Mouse (Mus musculus) spleen, adult 2 months (tissue): Measurements from ENCODE around the gene Spast. TPM values are rescaled to one million over a fixed set of nuclear protein-coding genes. Genes with fewer than 3 reads are reported as not detected.
"Not testable (repeated sequence)": the region's sequence is repeated elsewhere in the genome, so short reads cannot be mapped to it uniquely, and the experiment has no call there.

Experiments used
- DNase-seq, 2 experiments: peaks; one replicate each; pipeline versions ENCODE4 v3.0.0 to v3.0.0-alpha.2; 2012 to 2021; ENCODE audit warnings: low spot score in 2 of 2, low read depth in 1 of 2
- H3K27ac ChIP-seq: fragments of 200-500 bp; 2 replicates; pipeline ENCODE4 v1.5.1; 2012; ENCODE audit warnings: low read length, inconsistent platforms; ENCODE audit not compliant: insufficient read depth
- H3K27me3 ChIP-seq: fragments of 200-500 bp; 2 replicates; pipeline ENCODE4 v1.6.1; 2012; ENCODE audit warnings: mild to moderate bottlenecking, moderate library complexity, low read length, inconsistent platforms; ENCODE audit not compliant: control insufficient read depth, insufficient read depth
- H3K36me3 ChIP-seq: fragments of 200-500 bp; 2 replicates; pipeline ENCODE4 v1.6.1; 2012; ENCODE audit warnings: mild to moderate bottlenecking, low read length, inconsistent platforms; ENCODE audit not compliant: control insufficient read depth, insufficient read depth
- H3K4me1 ChIP-seq: fragments of 200-500 bp; 2 replicates; pipeline ENCODE4 v1.6.1; 2011; ENCODE audit warnings: inconsistent platforms; ENCODE audit not compliant: control insufficient read depth, insufficient read depth, insufficient read length
- H3K4me3 ChIP-seq: fragments of 200-500 bp; 2 replicates; pipeline ENCODE4 v1.5.1; 2011; ENCODE audit warnings: mild to moderate bottlenecking, inconsistent platforms; ENCODE audit not compliant: insufficient read depth, insufficient read length; ENCODE audit errors: extremely low read depth
- CTCF ChIP-seq: fragments of 200-500 bp; IDR thresholded peaks from 2 replicates; pipeline ENCODE4 v1.5.1; 2011; ENCODE audit warnings: mild to moderate bottlenecking, inconsistent platforms; ENCODE audit not compliant: insufficient read depth, insufficient read length, insufficient replicate concordance; ENCODE audit errors: extremely low read depth
- POLR2A ChIP-seq: fragments of 200-500 bp; IDR thresholded peaks from 2 replicates; pipeline ENCODE4 v1.6.1; 2011; ENCODE audit warnings: low read depth, low read length, inconsistent platforms
- WGBS: fragments of 180-500 bp; shearing (Covaris S2); methylation state at CpG from one replicate; pipeline ENCODE4 v1.1.7; 2018; 5-methylcytosine and 5-hydroxymethylcytosine counted together
- polyA plus RNA-seq: library from polyadenylated mRNA; depleted of rRNA; stranded (reverse); fragments of >200 nt; gene quantifications from 2 replicates; pipeline ENCODE4 v1.2.3, GENCODE M21; 2012

Spast gene
- polyA plus RNA-seq, 1 experiment, result 3.0 TPM

GRCm38 (mm10) chr17:74306021-74306420 is 32.8 kb upstream of the Spast start:
- Histone ChIP-seq H3K27me3 (no peaks in the 10 kb centered on the region), H3K4me1 (no peaks in the 10 kb centered on the region), H3K27ac (no peak overlapping the region), H3K4me3 (no peak overlapping the region), H3K36me3 (peaks cover 15% of the 10 kb centered on the region)
- no peak for TF ChIP-seq POLR2A
- TF ChIP-seq CTCF, result no peak
- no peak for DNase-seq
- WGBS, result 85% methylated on average over 1 of the region's 1 CpGs

DNA sequence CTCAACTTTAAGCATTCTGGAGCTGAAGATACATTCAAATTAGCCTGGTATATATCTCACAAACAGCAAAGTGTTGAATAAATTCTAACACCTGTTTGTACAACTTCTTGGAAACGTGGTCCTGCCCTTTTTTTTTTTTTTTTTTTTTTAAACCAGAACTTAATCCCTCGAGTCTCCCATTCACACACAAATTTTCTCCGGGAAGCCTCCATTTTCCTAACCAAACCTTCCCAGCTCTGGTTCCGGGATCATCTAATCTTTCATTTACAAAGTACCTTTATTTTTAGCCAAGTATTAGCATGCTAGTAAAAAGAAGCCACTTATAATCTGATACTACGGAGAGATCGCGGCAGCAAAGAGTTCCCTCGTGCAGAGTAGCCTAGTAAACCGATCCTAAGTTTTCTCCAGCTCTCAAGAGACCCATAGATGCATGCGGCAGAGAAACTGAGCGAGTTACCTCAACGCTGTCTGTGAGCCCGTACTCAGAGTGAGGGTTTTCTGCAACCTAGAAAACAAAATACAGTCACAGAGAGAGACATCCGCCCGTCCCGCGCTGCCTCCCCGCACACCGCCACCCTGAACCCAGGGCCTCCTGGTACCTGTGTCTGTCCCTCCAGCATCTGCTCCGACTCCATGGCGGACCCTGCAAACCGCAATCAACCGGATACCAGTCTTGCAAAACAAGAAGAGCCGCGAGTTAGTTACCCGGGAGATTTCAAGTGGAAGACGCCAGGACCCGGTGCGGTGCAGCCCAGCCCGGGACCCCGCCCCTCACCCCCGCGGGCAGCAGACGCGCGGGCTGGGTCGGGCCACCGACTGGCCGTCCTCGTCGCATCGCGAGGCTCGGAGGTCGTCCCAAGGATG is 23.1 kb upstream of the Spast start:
- no peaks in the 10 kb centered on the region for H3K4me1 ChIP-seq
- H3K27ac ChIP-seq, result peak overlapping the region; percentile 72
- no peak for DNase-seq
- H3K36me3 ChIP-seq, result no peaks in the 10 kb centered on the region; the same call in 1 of the 2 replicates
- TF ChIP-seq POLR2A (no peak), CTCF (no peak)
- under 1% methylated on average over 45 of the region's 45 CpGs for WGBS
- peak overlapping the region; percentile 91 for H3K4me3 ChIP-seq
- no peaks in the 10 kb centered on the region for H3K27me3 ChIP-seq

GRCm38 (mm10) chr17:74316309-74316863 is 22.4 kb upstream of the Spast start:
- Histone ChIP-seq H3K4me1 (no peaks in the 10 kb centered on the region), H3K27ac (peak overlapping the region; percentile 82), H3K36me3 (no peaks in the 10 kb centered on the region; the same call in 1 of the 2 replicates), H3K4me3 (peak overlapping the region; percentile 91), H3K27me3 (no peaks in the 10 kb centered on the region)
- no peak for TF ChIP-seq CTCF
- peak; percentile 59; the same call in 1 of the 2 replicates for TF ChIP-seq POLR2A
- peak; percentile 74 to 87 for DNase-seq
- WGBS, result 1% methylated on average over 48 of the region's 48 CpGs

DNA sequence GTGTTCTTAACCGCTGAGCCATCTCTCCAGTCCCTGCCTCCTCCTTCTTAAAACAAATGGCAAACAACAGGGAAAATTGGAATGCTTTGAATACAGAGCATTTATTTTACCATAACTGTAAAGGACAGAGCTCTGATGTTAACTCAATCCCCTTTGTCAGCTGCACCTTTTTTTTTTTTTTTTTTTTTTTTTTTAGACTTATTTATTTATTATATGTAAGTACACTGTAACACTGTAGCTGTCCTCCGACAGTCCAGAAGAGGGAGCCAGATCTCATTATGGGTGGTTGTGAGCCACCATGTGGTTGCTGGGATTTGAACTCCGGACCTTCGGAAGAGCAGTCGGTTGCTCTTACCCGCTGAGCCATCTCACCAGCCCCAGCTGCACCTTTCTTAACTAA is 20.1 kb upstream of the Spast start:
- Histone ChIP-seq H3K27me3 (no peaks in the 10 kb centered on the region), H3K27ac (no peak overlapping the region), H3K36me3 (no peaks in the 10 kb centered on the region), H3K4me3 (no peak overlapping the region), H3K4me1 (no peaks in the 10 kb centered on the region)
- DNase-seq, result no peak
- no peak for TF ChIP-seq CTCF
- WGBS, result 97% methylated on average over 6 of the region's 6 CpGs

DNA sequence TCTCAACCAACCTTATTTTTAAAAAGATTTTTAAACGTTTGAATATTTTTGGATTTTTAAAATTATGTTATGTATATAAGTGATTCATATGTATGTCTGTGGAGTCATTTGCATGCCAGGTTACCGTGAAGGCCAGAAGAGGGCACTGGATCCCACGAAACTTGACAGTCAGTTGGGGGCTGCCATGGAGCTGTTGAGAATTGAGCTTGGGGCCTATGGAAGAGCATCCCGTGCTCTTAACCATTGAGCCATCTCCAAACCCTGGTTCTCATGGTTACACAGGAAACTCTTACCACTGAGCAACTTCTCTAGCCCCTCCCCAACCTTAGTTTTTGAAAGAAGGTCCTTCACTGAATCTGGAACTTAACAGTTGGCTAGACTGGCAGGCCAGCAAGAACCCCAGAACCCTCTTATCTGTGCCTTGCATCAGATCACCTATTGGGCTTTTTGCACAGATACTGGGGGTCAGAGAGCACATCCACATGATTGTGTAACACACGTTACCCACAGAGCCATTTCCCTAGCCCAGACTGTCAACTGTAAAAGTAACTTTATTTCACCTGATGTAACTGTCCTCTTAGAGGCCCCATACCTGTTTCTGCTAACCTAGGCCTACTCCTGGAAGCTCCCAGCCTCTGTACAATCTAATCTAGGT is 16.3 kb upstream of the Spast start:
- 57% methylated on average over 5 of the region's 5 CpGs for WGBS
- H3K27ac ChIP-seq, result no peak overlapping the region
- TF ChIP-seq POLR2A (no peak), CTCF (peak; percentile 12; the same call in 1 of the 2 replicates)
- peak in 1 of 2 experiments; percentile 9 for DNase-seq
- H3K4me1 ChIP-seq, result no peaks in the 10 kb centered on the region
- H3K4me3 ChIP-seq, result no peak overlapping the region
- H3K36me3 ChIP-seq, result no peaks in the 10 kb centered on the region
- H3K27me3 ChIP-seq, result no peaks in the 10 kb centered on the region

DNA sequence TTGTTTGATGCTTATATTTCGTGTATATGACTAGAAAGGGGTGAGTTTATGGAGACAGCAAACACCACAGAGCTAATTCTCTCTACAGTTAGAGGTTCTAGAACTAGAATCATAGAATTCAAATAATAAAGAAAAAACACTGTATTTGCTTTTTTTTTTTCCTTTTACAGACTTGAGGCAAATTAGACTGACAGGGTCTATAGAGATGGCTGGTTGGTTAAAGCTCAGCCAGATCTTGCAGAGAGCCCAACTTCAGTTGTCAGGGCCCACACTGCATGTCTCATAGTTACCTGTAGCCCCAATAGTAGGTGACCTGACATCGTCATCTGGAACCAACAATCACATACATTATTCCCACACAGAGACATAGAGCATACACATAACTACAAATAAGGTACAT is 14.9 kb upstream of the Spast start, which contains the start of gene Dpy30:
Gene Dpy30 (minus strand): TSS at position 101 of the 400 bp plus-strand sequence.
- no peak for DNase-seq
- Histone ChIP-seq H3K27ac (no peak within 1 kb of the TSS), H3K4me3 (no peak within 1 kb of the TSS), H3K27me3 (no peaks in the 10 kb centered on the region), H3K4me1 (no peaks in the 10 kb centered on the region), H3K36me3 (no peaks in the 10 kb centered on the region)
- WGBS, result 89% methylated on average over 2 of the region's 2 CpGs
- TF ChIP-seq CTCF (no peak), POLR2A (no peak)

- H3K4me3 ChIP-seq, H3K36me3 ChIP-seq, H3K27me3 ChIP-seq, H3K4me1 ChIP-seq, DNase-seq, H3K27ac ChIP-seq: not testable (repeated sequence)
- 83% methylated on average over 7 of the region's 7 CpGs for WGBS
These were observed 11.6 kb upstream of the Spast start for GRCm38 (mm10) chr17:74327195-74327594.
